Mouse (Mus musculus) gastrocnemius, postnatal 14 days (tissue): ENCODE data around the gene Helz2. TPM values are rescaled to one million over a fixed set of nuclear protein-coding genes. Genes with fewer than 3 reads are reported as not detected.
"Not testable (repeated sequence)": the region's sequence is repeated elsewhere in the genome, so short reads cannot be mapped to it uniquely, and the experiment has no call there.

ENCODE experiments used
- DNase-seq: peaks from one replicate; pipeline ENCODE4 v3.0.0; 2021; ENCODE audit warnings: mixed read lengths
- intact Hi-C: fragments of 180-260 bp; cut with DNase I; formaldehyde crosslinking; loops from one replicate; pipeline ENCODE4 v1.15.1; 2025; ENCODE audit warnings: low total_unique reads
- long read RNA-seq, 2 experiments: library from polyadenylated mRNA; stranded (forward); transcript quantifications; one replicate each; pipeline ENCODE4 v2.0.0; 2021
- total RNA-seq, 2 experiments: library from RNA; stranded (reverse); gene quantifications; 2 replicates each; pipeline ENCODE4 v1.2.3; 2021

The Helz2 gene
- total RNA-seq = 1 to 10 TPM; 2.9 to 3.0 TPM
- long read RNA-seq, experiment 1, partial matches to known transcripts = 1 of 1 reads
- long read RNA-seq, experiment 1, other reads (novel, unspliced or antisense) = 0 of 1 reads
- long read RNA-seq, experiment 2, partial matches to known transcripts = 1 of 2 reads
- long read RNA-seq, experiment 2, other reads (novel, unspliced or antisense) = 1 of 2 reads

DNA sequence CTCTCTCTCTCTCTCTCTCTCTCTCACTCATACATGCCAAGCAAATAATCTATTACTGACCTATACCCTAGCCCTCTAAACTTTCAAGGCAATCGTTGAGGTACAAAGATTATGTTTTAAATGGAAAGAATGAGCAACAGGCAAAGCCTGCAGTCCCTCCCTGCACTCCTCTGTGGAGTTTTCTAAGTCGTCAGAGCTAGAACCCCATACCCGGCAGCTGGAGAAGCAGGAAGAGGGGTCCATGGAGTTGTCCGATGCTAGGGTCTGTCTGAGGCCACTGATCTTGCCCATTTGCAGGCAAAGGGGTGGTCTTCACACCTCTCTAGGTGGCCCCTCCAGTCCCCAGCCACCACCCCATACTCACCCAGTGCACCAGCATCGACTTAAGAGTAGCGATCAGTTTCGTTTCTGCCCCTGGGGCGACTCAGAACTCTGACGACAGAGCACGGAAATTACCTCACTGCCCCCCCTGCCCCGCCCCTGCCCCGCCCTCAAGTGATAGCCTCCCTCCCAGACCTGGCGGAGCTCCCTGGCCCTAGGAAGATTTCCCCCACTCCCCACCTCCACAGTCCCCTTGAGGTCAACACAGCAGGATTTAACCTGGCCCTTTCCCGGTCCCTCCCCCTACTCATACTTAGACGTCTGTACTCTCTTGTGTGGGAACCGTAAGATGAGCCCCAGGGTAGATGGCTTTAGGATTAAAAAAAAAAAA lies at the start of gene Helz2:
Helz2 (minus strand) TSS at position 426 of the 712 bp plus-strand sequence.
- DNase-seq = peak; percentile 34
- intact Hi-C loops = no loop called here

- intact Hi-C loops = no loop called here
- DNase-seq = no peak
These were observed 49.1 kb upstream of the Helz2 start for GRCm38 (mm10) chr2:181290937-181291336.

- DNase-seq = no peak
- intact Hi-C loops = no loop called here
These were observed 46.9 kb upstream of the Helz2 start for GRCm38 (mm10) chr2:181288691-181289090.

DNA sequence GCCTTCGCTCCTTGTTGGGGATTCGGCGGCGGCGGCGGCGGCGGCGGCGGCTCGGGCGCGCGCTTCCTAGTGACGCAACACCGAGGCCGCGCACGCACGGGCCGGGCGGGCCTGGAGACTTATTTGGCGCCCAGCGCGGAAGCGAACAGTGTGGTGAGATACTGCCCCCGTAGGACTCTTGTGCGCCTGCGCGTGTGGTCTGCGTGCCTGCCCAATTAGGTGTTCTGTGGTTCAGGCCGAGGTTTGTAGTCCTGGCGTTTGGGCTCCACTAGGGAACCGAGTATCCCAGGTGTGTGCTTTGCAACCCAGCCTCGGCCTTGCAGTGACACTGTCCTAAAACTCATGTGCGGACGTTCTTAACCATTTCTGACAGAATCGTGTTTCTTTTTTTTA lies 46.1 kb upstream of the Helz2 start, which contains the start of gene Gmeb2:
Gmeb2 (minus strand) TSS at position 78 of the 393 bp plus-strand sequence.
- intact Hi-C loops = not testable (repeated sequence)
- peak; percentile 93 for DNase-seq

DNA sequence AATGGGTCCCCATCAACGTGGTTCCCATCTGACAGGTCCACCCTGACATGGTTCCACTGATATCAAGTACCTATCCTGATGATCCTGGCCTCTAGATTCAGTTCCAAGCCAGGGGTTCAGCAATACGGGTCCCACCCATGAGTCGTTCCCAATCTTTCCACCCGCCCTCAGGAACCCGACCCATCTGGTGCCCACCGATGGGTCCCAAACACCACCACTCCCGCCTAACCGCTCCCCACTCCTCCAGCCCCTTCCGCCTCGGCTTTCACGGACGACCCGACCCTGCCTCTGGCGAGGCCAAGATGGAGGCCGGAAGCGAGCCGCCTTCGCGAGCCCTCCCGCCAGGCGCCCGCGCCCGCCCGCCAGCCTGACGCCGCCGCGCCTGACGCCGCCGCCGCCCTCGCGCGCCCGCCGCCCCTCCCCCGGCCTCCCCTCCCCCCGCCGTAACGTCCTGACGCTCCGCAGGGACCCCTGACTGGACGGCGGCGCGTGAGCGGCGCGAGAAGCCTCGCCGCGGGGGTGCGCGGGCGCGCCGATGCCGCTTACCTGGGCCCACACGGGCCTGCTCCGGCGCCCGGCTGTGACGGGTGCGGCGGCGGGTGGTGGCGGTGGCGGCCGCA lies 45.6 kb upstream of the Helz2 start:
- intact Hi-C loops = no loop called here
- DNase-seq = peak; percentile 88

DNA sequence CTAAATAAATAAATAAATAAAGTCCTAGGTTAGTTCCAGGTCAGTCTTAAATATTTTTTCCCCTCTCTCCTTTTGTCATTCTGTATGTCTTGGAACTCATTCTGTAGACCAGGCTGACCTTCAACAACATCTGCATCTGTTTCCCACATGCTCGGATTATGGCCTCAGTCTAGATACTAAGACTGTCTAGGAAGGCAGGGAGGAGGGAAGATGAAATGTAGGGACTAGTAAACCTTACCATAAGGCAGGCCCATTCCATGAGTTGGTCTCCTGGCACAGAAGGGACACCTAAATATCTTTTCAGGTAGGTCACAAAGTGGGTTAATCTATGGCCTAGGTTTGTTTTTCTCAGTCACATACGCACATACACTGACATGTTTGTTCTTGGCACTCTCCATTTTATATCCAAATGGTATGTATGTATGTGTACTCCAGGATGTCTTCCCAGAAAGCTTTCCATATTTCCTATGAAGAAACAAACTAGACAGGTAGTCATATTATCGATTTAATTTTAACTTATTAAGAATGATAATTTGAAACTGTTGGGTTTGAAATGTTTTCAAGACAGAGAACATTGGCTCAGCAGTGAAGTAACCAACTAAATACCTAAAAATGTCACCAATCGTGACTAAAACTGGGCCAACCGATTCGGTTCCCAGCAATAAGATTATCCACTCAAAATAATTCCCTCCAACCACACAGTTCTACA lies 45.0 kb upstream of the Helz2 start:
- DNase-seq = no peak
- intact Hi-C loops = no loop called here

DNA sequence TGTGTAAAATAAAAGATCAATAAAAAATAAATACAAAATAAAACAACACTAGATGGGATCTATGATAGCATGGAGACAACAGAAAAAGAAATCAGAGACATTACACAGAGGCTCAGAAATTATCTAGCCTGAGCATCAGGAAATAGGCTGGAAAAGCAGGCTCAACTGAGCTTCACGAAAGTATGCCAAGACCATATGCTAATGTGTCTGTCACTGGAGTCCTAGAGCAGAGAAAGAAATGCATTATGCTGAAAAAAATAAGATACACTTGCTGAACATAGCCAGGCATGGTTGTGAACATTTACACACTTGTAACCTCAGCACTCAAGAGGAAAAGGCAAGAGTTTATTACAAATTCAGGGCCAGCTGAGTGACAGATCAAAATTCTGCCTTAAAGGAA lies 38.1 kb upstream of the Helz2 start:
- intact Hi-C loops = no loop called here
- DNase-seq = no peak

- intact Hi-C loops = no loop called here
- no peak for DNase-seq
These were observed 36.0 kb upstream of the Helz2 start for GRCm38 (mm10) chr2:181277866-181278265.

DNA sequence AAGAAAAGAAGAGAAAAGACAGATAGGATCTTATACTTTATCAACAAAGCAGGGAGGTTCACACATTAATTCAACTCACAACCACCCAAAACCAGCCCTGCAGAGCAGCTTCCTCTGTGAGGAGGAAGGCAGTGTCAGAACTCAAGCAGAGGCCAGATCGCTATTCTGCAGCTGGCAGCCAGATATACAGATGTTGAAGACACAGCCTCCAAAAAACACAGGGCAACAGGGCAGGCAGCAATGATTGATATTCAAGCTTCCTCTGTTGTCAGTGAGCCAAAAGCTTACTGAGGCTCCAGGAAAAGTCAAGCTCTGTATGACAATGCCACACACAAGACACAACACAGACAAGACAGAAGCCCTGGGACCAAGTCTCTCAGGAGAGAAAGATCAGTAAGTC lies 34.9 kb upstream of the Helz2 start:
- intact Hi-C loops = no loop called here
- no peak for DNase-seq

DNA sequence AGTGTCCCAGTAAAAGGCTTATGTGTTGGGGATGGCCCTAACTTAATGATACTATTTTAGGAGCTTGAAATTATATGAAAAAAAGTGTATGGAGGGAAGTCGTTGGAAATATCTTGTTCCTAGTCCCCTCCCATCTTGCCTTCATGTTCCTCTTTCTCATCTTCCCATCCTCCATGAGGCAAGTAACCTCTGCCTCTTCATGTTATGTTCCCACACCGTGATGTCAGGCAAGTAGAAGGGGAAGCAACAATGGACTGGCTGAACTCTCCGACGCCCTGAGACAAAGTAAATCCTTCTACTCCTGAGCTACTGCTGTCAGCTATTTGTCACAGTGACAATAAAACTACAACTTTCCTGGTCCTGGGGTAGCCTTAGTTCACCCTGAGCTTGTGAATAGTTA lies 32.8 kb upstream of the Helz2 start:
- DNase-seq = no peak
- intact Hi-C loops = no loop called here

GRCm38 (mm10) chr2:181273829-181274228 lies 32.0 kb upstream of the Helz2 start:
- no peak for DNase-seq
- intact Hi-C loops = no loop called here

DNA sequence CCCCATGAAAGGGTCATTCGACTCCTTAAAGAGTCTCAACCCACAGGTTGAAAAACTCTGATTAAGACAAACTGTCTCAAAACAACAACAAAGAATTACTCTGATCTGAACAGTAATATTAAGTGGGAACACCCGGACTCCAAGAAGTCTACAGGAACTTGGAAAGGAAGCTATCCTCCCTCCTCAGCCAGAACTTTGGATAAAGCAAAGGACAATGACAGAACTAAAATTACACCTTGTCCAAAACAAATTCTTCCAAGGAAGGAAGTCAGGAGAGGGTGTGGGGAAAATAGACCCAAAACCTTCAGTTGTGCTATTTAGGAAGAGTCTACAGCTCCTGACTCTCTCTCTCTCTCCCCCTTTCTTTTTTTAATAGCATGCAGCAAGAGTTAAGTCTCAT lies 30.3 kb upstream of the Helz2 start:
- intact Hi-C loops = no loop called here
- DNase-seq = no peak

DNA sequence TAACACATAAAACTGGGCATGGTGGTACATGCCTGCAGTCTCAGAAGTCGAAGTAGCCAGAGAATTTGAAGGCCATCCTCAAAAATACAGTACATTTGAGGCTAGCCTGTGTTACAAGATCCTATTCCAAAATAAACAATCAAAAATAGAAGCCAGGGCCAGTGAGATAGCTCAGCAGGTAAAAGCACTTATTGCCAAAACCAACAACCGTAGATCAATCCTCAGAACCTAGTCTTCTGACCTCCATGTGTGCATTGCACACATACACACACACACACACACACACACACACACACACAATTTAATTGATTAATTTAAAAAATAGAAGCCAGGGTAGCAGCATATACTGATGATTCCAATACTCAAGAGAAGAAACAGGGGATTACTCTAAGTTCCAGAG lies 25.0 kb upstream of the Helz2 start:
- intact Hi-C loops = no loop called here
- DNase-seq = no peak

DNA sequence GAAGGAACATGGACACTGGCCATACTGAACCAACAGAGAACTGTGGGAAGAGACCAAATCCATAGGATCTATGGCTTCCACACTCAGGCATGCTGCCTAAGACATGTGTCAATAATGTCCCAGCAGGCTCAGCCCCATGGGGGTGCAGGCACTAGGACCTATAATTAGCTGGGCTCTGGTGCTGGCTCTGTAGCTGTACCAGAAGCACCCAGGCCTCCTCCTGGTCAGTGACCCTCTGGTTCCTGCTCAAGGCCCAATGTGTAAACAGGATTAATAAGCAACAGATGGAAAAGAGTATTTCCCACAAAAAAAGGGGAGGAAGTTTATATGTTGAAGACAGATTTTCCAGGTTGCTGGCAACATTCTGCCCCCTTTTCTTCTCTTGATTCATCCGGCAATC lies 11.4 kb upstream of the Helz2 start:
- no peak for DNase-seq
- intact Hi-C loops = no loop called here

DNA sequence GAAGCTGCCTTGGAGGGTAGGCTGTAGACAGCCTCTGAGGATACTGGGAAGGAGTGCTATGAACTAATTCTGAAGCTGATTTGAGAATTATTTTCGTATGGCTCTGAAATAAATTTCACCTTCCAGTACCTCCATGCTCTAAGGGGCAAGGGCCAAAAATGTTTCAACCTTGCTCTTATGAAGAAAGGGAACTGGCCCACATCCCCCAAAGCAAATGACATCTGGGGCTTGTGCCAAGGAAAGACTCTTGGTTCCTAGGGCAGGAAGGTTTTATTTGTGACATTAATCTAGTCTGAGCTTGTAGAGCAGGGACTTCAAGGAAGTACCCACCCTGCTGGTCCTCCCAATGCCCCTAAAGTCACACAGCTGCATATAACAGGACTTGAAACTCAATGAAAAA lies 10.0 kb upstream of the Helz2 start:
- intact Hi-C loops = no loop called here
- DNase-seq = no peak

DNA sequence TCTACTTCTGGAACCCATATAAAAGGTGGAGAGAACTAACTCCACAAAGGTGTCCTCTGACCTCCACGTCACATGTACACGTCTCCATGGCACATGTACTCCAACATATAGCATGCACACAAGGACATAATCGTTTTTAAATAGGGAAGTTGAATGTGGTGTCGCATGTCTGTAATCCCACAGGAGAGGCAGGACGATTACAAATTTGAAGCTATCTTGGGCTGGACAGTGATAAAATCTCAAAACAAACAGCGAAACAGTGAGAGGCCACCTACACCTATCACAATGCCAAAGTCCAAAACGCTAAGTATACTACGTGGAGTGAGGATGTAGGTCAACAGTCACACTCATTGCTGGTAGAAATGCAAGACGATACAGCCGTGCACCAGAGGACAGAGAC lies 7.4 kb upstream of the Helz2 start:
- no peak for DNase-seq
- intact Hi-C loops = no loop called here

- DNase-seq = no peak
- intact Hi-C loops = no loop called here
These were observed 3.2 kb upstream of the Helz2 start for GRCm38 (mm10) chr2:181245031-181245430.

GRCm38 (mm10) chr2:181243706-181244394 lies 2.0 kb upstream of the Helz2 start:
- intact Hi-C loops = no loop called here

GRCm38 (mm10) chr2:181242314-181242665 lies 463 bp upstream of the Helz2 start:
- intact Hi-C loops = no loop called here
- no peak for DNase-seq

More at GRCm38 (mm10) chr2:181243706-181244394, 2.0 kb upstream of the Helz2 start:
- DNase-seq = peak; percentile 40
